Mouse (Mus musculus) lung, adult 2 months (tissue): Measurements from ENCODE around the gene Pld4.

Experiments
- CTCF ChIP-seq: fragments of 200-500 bp; IDR thresholded peaks from 2 replicates; pipeline ENCODE4 v1.5.1; 2011; ENCODE audit warnings: mild to moderate bottlenecking, low read length, control low read depth; ENCODE audit not compliant: insufficient read depth
- POLR2A ChIP-seq: fragments of 200-500 bp; IDR thresholded peaks from 2 replicates; pipeline ENCODE4 v1.6.1; 2011; ENCODE audit warnings: low read depth, mild to moderate bottlenecking, control low read depth, low read length, borderline replicate concordance; ENCODE audit errors: extremely low read depth

DNA sequence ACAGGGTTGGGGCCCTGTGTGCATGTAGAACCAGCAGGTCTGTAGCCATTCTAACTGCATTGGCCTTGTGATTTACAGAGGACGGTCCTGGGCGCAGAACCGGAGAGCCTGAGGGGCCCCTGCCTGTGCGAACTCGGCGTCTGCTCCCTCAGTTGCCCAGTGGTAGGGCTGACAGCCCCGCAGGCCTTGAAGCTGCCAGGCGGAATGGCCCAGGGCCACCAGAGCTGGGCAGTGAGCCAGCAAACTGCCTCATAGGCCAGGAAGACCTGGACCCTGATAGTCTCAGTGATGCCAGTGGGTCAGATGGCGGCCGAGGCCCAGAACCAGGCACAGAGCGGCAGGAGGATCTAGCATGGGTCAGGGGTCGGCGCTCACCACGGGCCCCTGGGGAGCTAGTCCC, 22.7 kb upstream of the Pld4 start:
- no peak for TF ChIP-seq CTCF
- TF ChIP-seq POLR2A = no peak
